Mouse (Mus musculus) gastrocnemius, adult 2 months (tissue): ENCODE measurements at regions not wholly inside any gene's neighbourhood (a gene's known extent, or its start where the extent isn't known, plus 50 kb on each side); places are given as distances from the start of the nearest gene placed in this dataset.

ENCODE experiments used
- DNase-seq: peaks from one replicate; pipeline ENCODE4 v3.0.0; 2022
- H3K27ac ChIP-seq: fragments of 200-600 bp; 2 replicates; pipeline ENCODE4 v1.8.1; 2022; ENCODE audit warnings: mild to moderate bottlenecking
- H3K4me3 ChIP-seq: fragments of 200-600 bp; 2 replicates; pipeline ENCODE4 v1.8.1; 2022; ENCODE audit warnings: mild to moderate bottlenecking, moderate library complexity
- CTCF ChIP-seq: fragments of 200-600 bp; IDR thresholded peaks from 2 replicates; pipeline ENCODE4 v1.8.1; 2022; ENCODE audit warnings: antibody characterized with exemption, mild to moderate bottlenecking, moderate library complexity
- intact Hi-C: fragments of 180-260 bp; cut with DNase I; formaldehyde crosslinking; loops from one replicate; pipeline ENCODE4 v1.15.1; 2025

GRCm38 (mm10) chr9:112014796-112015195, 220.9 kb downstream of the Arpp21 start:
- no peak for DNase-seq
- TF ChIP-seq CTCF, result no peak
- no peak overlapping the region for H3K4me3 ChIP-seq
- intact Hi-C loops, result no loop called here
- no peak overlapping the region for H3K27ac ChIP-seq

- Histone ChIP-seq H3K27ac (no peak overlapping the region), H3K4me3 (no peak overlapping the region)
- intact Hi-C loops, result no loop called here
- DNase-seq, result no peak
- TF ChIP-seq CTCF, result no peak
These were observed 241.3 kb downstream of the Arpp21 start for GRCm38 (mm10) chr9:111994401-111994800.

- Histone ChIP-seq H3K27ac (no peak overlapping the region), H3K4me3 (no peak overlapping the region)
- TF ChIP-seq CTCF, result no peak
- no peak for DNase-seq
- intact Hi-C loops, result no loop called here
These were observed 241.9 kb downstream of the Arpp21 start for GRCm38 (mm10) chr9:111993844-111994243.

- DNase-seq, result no peak
- no peak overlapping the region for H3K4me3 ChIP-seq
- intact Hi-C loops, result no loop called here
- no peak for TF ChIP-seq CTCF
- H3K27ac ChIP-seq, result no peak overlapping the region
These were observed 245.7 kb downstream of the Arpp21 start for GRCm38 (mm10) chr9:111990060-111990459.

- TF ChIP-seq CTCF, result no peak
- H3K27ac ChIP-seq, result no peak overlapping the region
- intact Hi-C loops, result no loop called here
- H3K4me3 ChIP-seq, result no peak overlapping the region
- no peak for DNase-seq
These were observed 272.2 kb downstream of the Arpp21 start for GRCm38 (mm10) chr9:111963405-111964037.

- peak; percentile 74 for TF ChIP-seq CTCF
- intact Hi-C loops, result no loop called here
- DNase-seq, result no peak
- H3K27ac ChIP-seq, result no peak overlapping the region
- H3K4me3 ChIP-seq, result no peak overlapping the region
These were observed 267.7 kb upstream of the Stac start for GRCm38 (mm10) chr9:111957799-111958198.

- intact Hi-C loops, result no loop called here
- peak; percentile 49 for TF ChIP-seq CTCF
- no peak overlapping the region for H3K4me3 ChIP-seq
These were observed 249.3 kb upstream of the Stac start for GRCm38 (mm10) chr9:111939271-111940067.

GRCm38 (mm10) chr9:111932455-111932854, 242.3 kb upstream of the Stac start:
- no peak for DNase-seq
- Histone ChIP-seq H3K27ac (no peak overlapping the region), H3K4me3 (no peak overlapping the region)
- no peak for TF ChIP-seq CTCF
- intact Hi-C loops, result no loop called here

More at GRCm38 (mm10) chr9:111939271-111940067, 249.3 kb upstream of the Stac start:
- no peak overlapping the region for H3K27ac ChIP-seq
- DNase-seq, result no peak

GRCm38 (mm10) chr9:111918275-111918940, 228.3 kb upstream of the Stac start:
- peak; percentile 73 for DNase-seq
- peak; percentile 92 for TF ChIP-seq CTCF
- no peak overlapping the region for H3K27ac ChIP-seq
- intact Hi-C loops, result loop anchor here (2.0 to 5.0 kb wide), 2 partner anchors 346 to 368 kb away; no protein-coding TSS in a partner anchor
- H3K4me3 ChIP-seq, result no peak overlapping the region

- intact Hi-C loops, result loop anchor here (1.0 to 5.0 kb wide), 2 partner anchors 345 to 420 kb away; no protein-coding TSS in a partner anchor
- DNase-seq, result peak; percentile 25
- peak; percentile 69 for TF ChIP-seq CTCF
- Histone ChIP-seq H3K27ac (no peak overlapping the region), H3K4me3 (no peak overlapping the region)
These were observed 226.8 kb upstream of the Stac start for GRCm38 (mm10) chr9:111916684-111917535.

- intact Hi-C loops, result no loop called here
- H3K27ac ChIP-seq, result no peak overlapping the region
- no peak for DNase-seq
These were observed 218.7 kb upstream of the Stac start for GRCm38 (mm10) chr9:111908806-111909205.

GRCm38 (mm10) chr9:111900196-111900595, 210.0 kb upstream of the Stac start:
- intact Hi-C loops, result no loop called here
- no peak for TF ChIP-seq CTCF

More at GRCm38 (mm10) chr9:111908806-111909205, 218.7 kb upstream of the Stac start:
- no peak overlapping the region for H3K4me3 ChIP-seq
- no peak for TF ChIP-seq CTCF

More at GRCm38 (mm10) chr9:111900196-111900595, 210.0 kb upstream of the Stac start:
- Histone ChIP-seq H3K4me3 (no peak overlapping the region), H3K27ac (no peak overlapping the region)
- DNase-seq, result no peak
